Comparison of ENCODE assay signal across 9 mouse cellular contexts in genomic region chr8:89787050-89787905, GRCm38 (mm10).
DNase-seq lines count a peak whose midpoint lies in the region; ATAC-seq and TF ChIP-seq lines count a peak whose summit lies in the region.
"Had no signal": no experiment of that assay in that cellular context is flagged by ENCODE, and none has a peak within 500 bp of the region (broad histone marks: within the 10 kb centered on the region; RNA-seq: fewer than 3 reads in every experiment).

No protein-coding gene starts in this region.

- no peak for TF ChIP-seq CTCF in intestine, postnatal 0 days (IDR thresholded peaks at IDR 0.05; ENCODE audit: low read depth)

- no peak overlapping the region for H3K27ac ChIP-seq in forebrain, embryonic 14.5 days (ENCODE audit: low read depth, low read length)
- no peak overlapping the region for H3K27ac ChIP-seq in forebrain, embryonic 10.5 days
- no peak overlapping the region for H3K27ac ChIP-seq in midbrain, embryonic 15.5 days
- no peak overlapping the region for H3K27ac ChIP-seq in intestine, postnatal 0 days (ENCODE audit: low read depth, low read length)
- no peak overlapping the region for H3K27ac ChIP-seq in neural tube, embryonic 15.5 days (replicated peaks)

- no peak overlapping the region for H3K9ac ChIP-seq in forebrain, embryonic 14.5 days (ENCODE audit: low read length)
- H3K9ac ChIP-seq in midbrain, embryonic 15.5 days = no peak overlapping the region
- H3K9ac ChIP-seq in intestine, postnatal 0 days (ENCODE audit: low read depth, low read length) = no peak overlapping the region
- H3K9ac ChIP-seq in neural tube, embryonic 15.5 days (replicated peaks) = no peak overlapping the region

- peak; percentile 40; the same call in 1 of the 2 replicates for ATAC-seq in forebrain, embryonic 14.5 days
- ATAC-seq in midbrain, embryonic 15.5 days (replicated peaks) = no peak
- ATAC-seq in intestine, postnatal 0 days = no peak
- ATAC-seq in neural tube, embryonic 15.5 days (ENCODE audit: low FRiP score) = no peak

- H3K4me3 ChIP-seq in forebrain, embryonic 14.5 days (ENCODE audit: low read depth, low read length) = no peak overlapping the region
- no peak overlapping the region for H3K4me3 ChIP-seq in forebrain, embryonic 10.5 days
- H3K4me3 ChIP-seq in midbrain, embryonic 15.5 days = peak overlapping the region; percentile 12; the same call in 1 of the 2 replicates
- H3K4me3 ChIP-seq in intestine, postnatal 0 days (ENCODE audit: low read depth, low read length) = no peak overlapping the region
- H3K4me3 ChIP-seq in neural tube, embryonic 15.5 days (replicated peaks) = no peak overlapping the region

- peak; percentile 70 for DNase-seq in forebrain, embryonic 14.5 days (ENCODE audit: low spot score)
- DNase-seq in forebrain, embryonic 10.5 days (ENCODE audit: extremely low spot score, low spot score) = no peak
- DNase-seq in cerebellum, postnatal 25 days = peak; percentile 43 to 55
- peak; percentile 46 for DNase-seq in layer of hippocampus, adult 11-12 months (ENCODE audit: low spot score)
- DNase-seq in adrenal gland, postnatal 14 days = no peak
- DNase-seq: thymus, adult 18-20 months had no signal

- no peaks in the 10 kb centered on the region for H3K36me3 ChIP-seq in forebrain, embryonic 14.5 days (ENCODE audit: control insufficient read depth, insufficient read depth, low read length)
- H3K36me3 ChIP-seq in forebrain, embryonic 10.5 days (replicated peaks) = no peaks in the 10 kb centered on the region
- no peaks in the 10 kb centered on the region for H3K36me3 ChIP-seq in midbrain, embryonic 15.5 days (replicated peaks)
- no peaks in the 10 kb centered on the region for H3K36me3 ChIP-seq in intestine, postnatal 0 days (ENCODE audit: control insufficient read depth, insufficient read depth)
- H3K36me3 ChIP-seq in neural tube, embryonic 15.5 days = no peaks in the 10 kb centered on the region

- 55% methylated on average over 17 of the region's 17 CpGs for WGBS in forebrain, embryonic 14.5 days
- WGBS in forebrain, embryonic 10.5 days = 70% methylated on average over 17 of the region's 17 CpGs
- WGBS in midbrain, embryonic 15.5 days = 44% methylated on average over 17 of the region's 17 CpGs
- WGBS in intestine, postnatal 0 days = 68% methylated on average over 17 of the region's 17 CpGs
- 74% methylated on average over 17 of the region's 17 CpGs for WGBS in neural tube, embryonic 15.5 days

- H3K4me2 ChIP-seq in forebrain, embryonic 14.5 days (ENCODE audit: low read length) = no peak overlapping the region
- H3K4me2 ChIP-seq in midbrain, embryonic 15.5 days = peak overlapping the region; percentile 27
- no peak overlapping the region for H3K4me2 ChIP-seq in intestine, postnatal 0 days (replicated peaks; ENCODE audit: low read depth)
- H3K4me2 ChIP-seq in neural tube, embryonic 15.5 days = no peak overlapping the region

- peaks cover 13% of the 10 kb centered on the region for H3K4me1 ChIP-seq in forebrain, embryonic 14.5 days (ENCODE audit: control insufficient read depth, insufficient read depth, low read length)
- H3K4me1 ChIP-seq in forebrain, embryonic 10.5 days = peaks cover 28% of the 10 kb centered on the region
- peaks cover 12% of the 10 kb centered on the region; the same call in 1 of the 2 replicates for H3K4me1 ChIP-seq in midbrain, embryonic 15.5 days
- H3K4me1 ChIP-seq in intestine, postnatal 0 days (replicated peaks; ENCODE audit: control insufficient read depth, insufficient read depth, low read length) = no peaks in the 10 kb centered on the region
- peaks cover 19% of the 10 kb centered on the region for H3K4me1 ChIP-seq in neural tube, embryonic 15.5 days

- peaks cover 3% of the 10 kb centered on the region; the same call in 1 of the 2 replicates for H3K27me3 ChIP-seq in forebrain, embryonic 14.5 days (replicated peaks; ENCODE audit: control insufficient read depth, insufficient read depth, low read length)
- peaks cover 19% of the 10 kb centered on the region for H3K27me3 ChIP-seq in forebrain, embryonic 10.5 days (ENCODE audit: poor library complexity, severe bottlenecking)
- H3K27me3 ChIP-seq in midbrain, embryonic 15.5 days (replicated peaks) = peaks cover 10% of the 10 kb centered on the region; the same call in 1 of the 2 replicates
- no peaks in the 10 kb centered on the region for H3K27me3 ChIP-seq in intestine, postnatal 0 days (replicated peaks; ENCODE audit: control insufficient read depth, insufficient read depth, low read length)
- H3K27me3 ChIP-seq in neural tube, embryonic 15.5 days (replicated peaks) = peaks cover 18% of the 10 kb centered on the region

- no peaks in the 10 kb centered on the region for H3K9me3 ChIP-seq in forebrain, embryonic 14.5 days (replicated peaks; ENCODE audit: control insufficient read depth, low read length)
- H3K9me3 ChIP-seq in forebrain, embryonic 10.5 days = no peaks in the 10 kb centered on the region
- no peaks in the 10 kb centered on the region for H3K9me3 ChIP-seq in midbrain, embryonic 15.5 days
- no peaks in the 10 kb centered on the region for H3K9me3 ChIP-seq in intestine, postnatal 0 days (ENCODE audit: control insufficient read depth)
- H3K9me3 ChIP-seq in neural tube, embryonic 15.5 days (replicated peaks) = no peaks in the 10 kb centered on the region

Comparison
In these comparisons a context has a peak if more than half of its experiments do, and no peak if none do; other contexts are left out.
1. DNase-seq: peak in forebrain, embryonic 14.5 days (single experiment), cerebellum, postnatal 25 days (2 of 2) and layer of hippocampus, adult 11-12 months (single experiment); none in forebrain, embryonic 10.5 days (single experiment) and adrenal gland, postnatal 14 days (single experiment).